Mouse (Mus musculus) gastrocnemius, postnatal 10 days (tissue): ENCODE measurements at regions not wholly inside any gene's neighbourhood (a gene's known extent, or its start where the extent isn't known, plus 50 kb on each side); places are given as distances from the start of the nearest gene placed in this dataset.
A peak's percentile ranks its signal among the peaks of the same experiment; 100 is the strongest.

Source experiments
- DNase-seq: peaks from one replicate; pipeline ENCODE4 v3.0.0; 2021; ENCODE audit warnings: mixed read lengths

- DNase-seq, result no peak
Observed at GRCm38 (mm10) chr17:84022358-84022757, 165.4 kb downstream of the Zfp36l2 start.

GRCm38 (mm10) chr17:84018817-84019216 lies 168.9 kb downstream of the Zfp36l2 start:
- no peak for DNase-seq

- no peak for DNase-seq
Observed at GRCm38 (mm10) chr17:84017891-84018290, 169.9 kb downstream of the Zfp36l2 start.

- no peak for DNase-seq
Observed at GRCm38 (mm10) chr17:84014287-84015039, 166.7 kb upstream of the Haao start.

GRCm38 (mm10) chr17:84010492-84011060 lies 162.8 kb upstream of the Haao start:
- DNase-seq, result no peak

DNA sequence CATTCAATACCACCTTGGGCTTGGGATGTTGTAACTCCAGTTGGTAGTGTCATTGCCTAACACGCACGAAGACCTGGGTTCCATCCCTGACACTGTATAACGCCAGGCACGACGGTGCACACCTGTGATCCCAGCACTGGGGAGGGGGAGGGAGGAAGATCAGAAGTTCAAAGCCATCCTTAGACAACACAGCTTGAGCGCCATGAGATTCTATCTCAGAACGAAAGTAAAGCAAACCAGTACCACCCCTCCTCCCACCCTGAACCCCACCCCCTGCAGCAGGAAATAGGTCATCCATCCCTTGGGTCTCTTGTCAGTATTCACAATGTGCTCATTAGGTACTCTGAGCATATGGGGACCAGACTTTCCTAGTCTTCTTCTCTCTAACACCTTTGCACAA lies 162.2 kb upstream of the Haao start:
- no peak for DNase-seq

GRCm38 (mm10) chr17:84009194-84009593 lies 161.4 kb upstream of the Haao start:
- no peak for DNase-seq

- DNase-seq, result no peak
Observed at GRCm38 (mm10) chr17:84008682-84009052, 160.9 kb upstream of the Haao start.

DNA sequence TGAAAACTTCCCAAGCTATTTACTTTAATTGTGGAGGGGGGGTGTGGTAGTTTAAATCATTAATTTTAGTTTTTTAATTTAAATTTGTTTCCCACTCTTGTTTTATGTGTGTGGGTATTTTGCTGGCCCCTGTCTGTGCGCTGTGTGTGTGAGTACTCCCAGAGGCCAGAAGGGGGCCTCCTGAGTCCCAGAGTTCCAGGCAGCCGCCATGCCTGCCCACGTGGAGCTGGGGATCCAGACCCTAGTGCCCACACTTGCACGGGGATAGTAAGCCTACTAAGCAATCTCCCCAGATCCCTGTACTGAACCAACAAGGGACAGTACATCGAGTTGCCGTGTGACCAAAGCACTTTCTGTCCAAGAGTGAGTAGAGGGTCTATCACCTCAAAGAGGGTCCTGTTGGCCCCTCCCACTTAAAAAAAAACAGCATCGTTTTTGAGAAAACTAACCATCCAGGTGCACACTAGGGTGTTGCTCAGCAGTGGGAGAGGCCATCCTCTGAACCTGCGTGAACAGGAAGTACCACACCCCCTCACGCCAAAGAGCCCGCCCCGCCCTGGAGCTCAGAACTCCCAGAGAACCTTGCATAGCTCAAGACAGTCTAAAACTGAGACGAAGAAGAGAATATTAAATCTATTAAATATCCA lies 160.4 kb upstream of the Haao start:
- no peak for DNase-seq

GRCm38 (mm10) chr17:84006748-84007147 lies 159.0 kb upstream of the Haao start:
- no peak for DNase-seq

GRCm38 (mm10) chr17:84004237-84004636 lies 156.5 kb upstream of the Haao start:
- no peak for DNase-seq

DNA sequence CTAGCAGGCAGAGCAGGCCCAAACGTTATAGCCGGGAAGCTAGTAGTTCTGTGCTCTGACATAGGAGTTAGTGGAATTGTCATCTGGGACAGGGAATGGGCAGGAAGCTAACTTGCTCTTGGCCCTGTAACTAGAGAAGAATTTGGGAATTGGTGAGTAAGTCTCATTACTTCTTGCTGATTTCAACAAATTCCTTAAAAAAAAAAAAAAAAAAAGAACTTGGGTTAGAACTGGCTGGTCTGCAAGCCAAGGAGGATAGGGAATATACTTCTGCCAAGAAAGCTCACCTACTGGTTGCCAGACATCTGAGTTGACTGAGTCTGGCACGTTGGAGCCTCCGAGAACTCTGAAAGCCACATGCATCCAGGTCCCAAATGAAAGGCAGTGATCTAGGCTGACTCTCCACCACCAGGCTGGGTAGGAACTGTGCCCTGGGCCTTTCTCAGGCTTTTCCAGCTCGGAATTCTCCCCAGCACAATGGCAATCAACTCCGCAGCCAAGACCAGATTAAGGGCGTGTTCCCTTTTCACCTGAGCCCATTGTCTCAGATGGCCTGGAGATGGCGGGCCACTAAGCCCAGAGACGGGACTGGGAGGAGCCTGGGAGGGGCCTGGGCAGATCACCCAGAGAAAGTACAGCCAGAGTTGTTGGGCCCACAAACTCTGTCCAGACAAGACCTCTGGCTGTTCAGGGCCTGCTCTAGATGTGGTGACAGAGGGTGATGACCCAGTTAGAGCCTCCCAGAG lies 155.9 kb upstream of the Haao start:
- no peak for DNase-seq

DNA sequence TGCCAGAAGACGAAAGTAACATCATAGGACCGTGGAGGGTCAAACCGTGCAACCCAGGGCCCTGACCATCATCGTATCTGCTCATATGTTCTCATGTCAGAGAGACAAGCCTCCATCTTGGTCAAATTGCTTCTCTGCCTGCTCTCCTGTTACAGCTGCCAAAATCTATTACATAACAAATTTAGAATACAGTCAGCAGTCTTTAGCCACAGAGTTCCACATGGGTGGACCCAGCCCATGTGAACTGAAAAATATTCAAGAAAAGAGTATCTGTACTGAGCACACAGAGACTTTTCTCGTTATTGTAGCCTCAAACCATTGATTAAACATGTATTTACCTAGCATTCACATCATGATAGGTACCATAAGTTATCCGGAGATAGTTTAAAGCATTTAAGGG lies 155.2 kb upstream of the Haao start:
- no peak for DNase-seq

DNA sequence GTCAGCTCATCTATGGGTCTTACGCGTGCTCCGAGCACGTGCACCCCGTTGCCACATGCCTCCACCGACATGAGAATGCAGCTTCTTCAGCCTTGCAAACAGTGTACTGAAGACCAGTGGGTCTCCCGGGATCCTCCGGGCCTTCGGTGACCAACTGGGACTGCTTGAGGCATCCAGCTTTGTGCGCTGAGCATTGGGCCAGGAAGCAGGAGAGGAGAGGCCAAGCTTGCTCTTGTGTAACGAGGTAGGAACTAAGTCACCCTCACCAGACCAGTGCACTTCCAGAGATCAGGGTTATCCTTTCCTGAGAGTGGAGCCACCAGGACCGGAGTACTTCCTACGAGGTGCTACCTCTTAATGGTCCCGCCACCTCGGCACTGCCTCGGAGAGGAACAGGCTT lies 154.6 kb upstream of the Haao start:
- no peak for DNase-seq

DNA sequence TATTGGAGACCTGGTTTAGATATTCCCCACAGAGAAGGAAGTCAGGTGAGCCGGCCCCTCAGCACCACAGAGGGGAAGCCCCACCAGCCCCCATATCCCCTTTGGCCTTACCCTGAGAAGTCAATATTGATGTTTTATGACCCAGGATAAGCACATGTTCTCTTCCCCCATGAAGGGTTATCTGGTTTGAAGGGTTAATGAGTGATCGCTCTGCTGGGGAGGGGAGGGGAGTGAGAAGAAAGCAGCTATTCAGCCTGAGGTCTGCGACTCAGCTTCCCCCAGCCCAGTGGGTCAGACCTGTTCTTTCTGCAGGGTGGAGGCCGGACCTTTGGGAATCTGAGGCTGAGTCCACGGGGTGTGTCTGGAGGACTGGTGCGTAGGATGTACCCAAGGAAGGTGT lies 152.4 kb upstream of the Haao start:
- DNase-seq, result no peak

- DNase-seq, result no peak
Observed at GRCm38 (mm10) chr17:83998972-83999545, 151.3 kb upstream of the Haao start.

GRCm38 (mm10) chr17:83998341-83998740 lies 150.6 kb upstream of the Haao start:
- no peak for DNase-seq

DNA sequence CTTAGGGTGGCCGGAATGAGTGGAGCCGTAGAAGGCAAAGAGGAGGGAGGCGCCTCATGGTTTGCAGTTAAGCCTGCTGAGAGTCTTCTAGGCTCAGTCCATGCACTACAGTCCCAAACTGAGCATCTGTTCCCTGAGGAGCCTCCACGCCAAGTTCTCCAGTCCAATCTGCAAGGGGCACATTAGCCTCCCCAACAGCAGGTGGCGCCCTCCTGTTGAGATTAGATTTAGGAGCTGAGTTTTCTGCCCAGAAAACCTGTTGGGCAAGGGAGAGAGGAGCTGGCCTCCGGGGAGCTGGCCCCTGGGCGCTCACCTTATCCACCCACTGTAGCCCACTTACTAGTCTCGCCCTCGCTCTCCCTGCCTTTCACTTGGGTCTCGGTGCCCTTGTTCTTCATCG lies 150.0 kb upstream of the Haao start:
- DNase-seq, result peak; percentile 76

- no peak for DNase-seq
Observed at GRCm38 (mm10) chr17:83993028-83993427, 145.3 kb upstream of the Haao start.

DNA sequence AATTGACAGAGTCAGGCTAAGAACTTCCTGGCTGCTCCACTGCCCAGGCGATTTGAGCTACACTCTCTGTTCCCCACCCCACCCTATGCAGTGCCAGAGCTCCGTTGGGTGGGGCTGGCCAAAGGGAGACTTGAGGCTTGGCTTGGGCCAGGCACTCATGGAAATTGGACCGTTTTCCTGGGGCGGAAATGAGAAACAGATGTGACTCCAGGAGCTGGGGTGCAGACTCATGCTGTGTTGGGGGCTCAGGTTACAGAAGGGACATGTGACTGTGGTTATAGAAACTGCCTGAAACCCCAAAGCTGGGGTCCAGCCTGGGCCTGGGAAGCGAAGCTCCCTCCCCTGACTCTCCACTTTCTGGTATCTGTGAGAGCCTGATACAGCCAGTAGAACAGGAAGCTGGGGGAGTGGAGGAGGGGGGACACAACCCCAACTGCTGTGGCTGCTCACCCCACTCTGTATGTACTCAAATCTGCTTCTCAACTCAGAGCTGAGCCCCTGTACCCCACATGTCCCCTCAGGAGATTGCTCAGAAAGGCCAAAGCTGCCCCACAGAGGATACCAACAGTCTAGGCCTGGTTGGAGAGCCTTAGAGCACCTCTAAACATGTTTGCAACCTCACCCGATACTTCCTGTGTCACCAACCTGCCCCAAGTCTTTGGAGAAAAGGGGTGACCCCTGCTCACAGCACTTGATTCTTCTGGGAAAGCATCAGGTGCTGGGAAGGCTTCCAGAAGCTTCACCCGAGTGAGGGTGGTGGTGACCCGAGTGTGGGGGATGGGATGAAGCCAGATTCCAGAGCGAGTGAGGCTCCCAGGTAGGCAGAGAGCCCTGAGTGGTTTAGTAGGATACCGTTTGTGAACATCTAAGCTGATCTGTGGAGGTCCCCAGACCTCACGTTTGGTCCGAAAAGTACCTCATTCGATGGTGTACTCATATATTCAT lies 142.9 kb upstream of the Haao start:
- DNase-seq, result peak; percentile 75

GRCm38 (mm10) chr17:83988897-83989296 lies 141.1 kb upstream of the Haao start:
- DNase-seq, result no peak

- DNase-seq, result no peak
Observed at GRCm38 (mm10) chr17:83988165-83988564, 140.4 kb upstream of the Haao start.
